Mouse (Mus musculus) heart, embryonic 13.5 days (tissue): ENCODE measurements around the gene Nfib. TPM values are rescaled to one million over a fixed set of nuclear protein-coding genes. Genes with fewer than 3 reads are reported as not detected.

ENCODE experiments used
- ATAC-seq: fragments of 200-750 bp; cut with Nextera tagmentation; 2 replicates; pipeline ENCODE4 v1.8.0; 2017; ENCODE audit warnings: moderate TSS enrichment; ENCODE audit not compliant: insufficient number of reproducible peaks, low FRiP score, low TSS enrichment; ENCODE audit errors: extremely low read depth
- H3K27ac ChIP-seq: fragments of 300-500 bp; sonication (generic); replicated peaks from 2 replicates; pipeline ENCODE4 v1.5.1; 2015; ENCODE audit warnings: moderate library complexity, mild to moderate bottlenecking, inconsistent platforms
- H3K27me3 ChIP-seq: fragments of 300-500 bp; sonication (generic); replicated peaks from 2 replicates; pipeline ENCODE4 v1.6.1; 2015; ENCODE audit warnings: mild to moderate bottlenecking, inconsistent platforms
- H3K36me3 ChIP-seq: fragments of 300-500 bp; sonication (generic); 2 replicates; pipeline ENCODE4 v1.6.1; 2015; ENCODE audit warnings: mild to moderate bottlenecking, inconsistent platforms
- H3K4me1 ChIP-seq: fragments of 300-500 bp; sonication (generic); 2 replicates; pipeline ENCODE4 v1.6.1; 2015; ENCODE audit warnings: inconsistent platforms
- H3K4me2 ChIP-seq: fragments of 300-500 bp; sonication (generic); 2 replicates; pipeline ENCODE4 v1.6.1; 2015; ENCODE audit warnings: inconsistent platforms, mild to moderate bottlenecking, moderate library complexity
- H3K4me3 ChIP-seq: fragments of 300-500 bp; sonication (generic); 2 replicates; pipeline ENCODE4 v1.5.1; 2015; ENCODE audit warnings: moderate library complexity, mild to moderate bottlenecking, inconsistent platforms
- H3K9ac ChIP-seq: fragments of 300-500 bp; sonication (generic); 2 replicates; pipeline ENCODE4 v1.6.1; 2015; ENCODE audit warnings: inconsistent platforms, mild to moderate bottlenecking, moderate library complexity
- H3K9me3 ChIP-seq: fragments of 300-500 bp; sonication (generic); 2 replicates; pipeline ENCODE4 v1.6.1; 2016; ENCODE audit warnings: inconsistent platforms
- WGBS: fragments of 180-500 bp; shearing (Covaris S2); methylation state at CpG from one replicate; pipeline ENCODE4 v1.1.7; 2015; ENCODE audit warnings: mixed read lengths; 5-methylcytosine and 5-hydroxymethylcytosine counted together
- polyA plus RNA-seq: library from polyadenylated mRNA; unstranded; fragments of >200 nt; fragmentation: Nextera tagmentation; extraction: Ambion mirVana; gene quantifications from 2 replicates; pipeline ENCODE4 v1.2.1, GENCODE M21; 2015

Nfib gene
- polyA plus RNA-seq, 1 experiment from 2014 or later, result 53.0 TPM

GRCm38 (mm10) chr4:82549762-82550380 lies 155.7 kb downstream of the Nfib start:
- no peak overlapping the region for H3K9ac ChIP-seq
- H3K4me1 ChIP-seq, result peaks cover 7% of the 10 kb centered on the region
- H3K36me3 ChIP-seq, result peaks cover 14% of the 10 kb centered on the region
- ATAC-seq, result no peak
- no peaks in the 10 kb centered on the region for H3K9me3 ChIP-seq
- H3K27ac ChIP-seq, result no peak overlapping the region
- H3K4me3 ChIP-seq, result no peak overlapping the region
- H3K27me3 ChIP-seq, result no peaks in the 10 kb centered on the region
- WGBS, result 80% methylated on average over 10 of the region's 10 CpGs
- H3K4me2 ChIP-seq, result no peak overlapping the region

- no peak for ATAC-seq
- H3K36me3 ChIP-seq, result peaks cover 14% of the 10 kb centered on the region
- H3K4me3 ChIP-seq, result no peak overlapping the region
- H3K4me1 ChIP-seq, result peaks cover 9% of the 10 kb centered on the region
- no peak overlapping the region for H3K27ac ChIP-seq
- no peaks in the 10 kb centered on the region for H3K9me3 ChIP-seq
- no peaks in the 10 kb centered on the region for H3K27me3 ChIP-seq
- H3K4me2 ChIP-seq, result no peak overlapping the region
- 77% methylated on average over 1 of the region's 1 CpGs for WGBS
- no peak overlapping the region for H3K9ac ChIP-seq
These were observed 157.3 kb downstream of the Nfib start for GRCm38 (mm10) chr4:82548247-82548646.

GRCm38 (mm10) chr4:82543936-82544335 lies 161.6 kb downstream of the Nfib start:
- H3K36me3 ChIP-seq, result peaks cover 14% of the 10 kb centered on the region
- no peak overlapping the region for H3K4me2 ChIP-seq
- no peak for ATAC-seq
- 60% methylated on average over 3 of the region's 3 CpGs for WGBS
- no peaks in the 10 kb centered on the region for H3K9me3 ChIP-seq
- H3K27me3 ChIP-seq, result no peaks in the 10 kb centered on the region
- no peak overlapping the region for H3K27ac ChIP-seq
- peaks cover 41% of the 10 kb centered on the region for H3K4me1 ChIP-seq
- no peak overlapping the region for H3K9ac ChIP-seq
- H3K4me3 ChIP-seq, result no peak overlapping the region

- Histone ChIP-seq H3K27ac (no peak overlapping the region), H3K4me3 (no peak overlapping the region), H3K27me3 (no peaks in the 10 kb centered on the region), H3K9ac (0 out of 2 replicates have a peak overlapping the region, but pooled peaks have one; percentile 5), H3K9me3 (no peaks in the 10 kb centered on the region), H3K36me3 (peaks cover 14% of the 10 kb centered on the region), H3K4me1 (peaks cover 45% of the 10 kb centered on the region), H3K4me2 (no peak overlapping the region)
- 71% methylated on average over 4 of the region's 4 CpGs for WGBS
- no peak for ATAC-seq
These were observed 162.2 kb downstream of the Nfib start for GRCm38 (mm10) chr4:82543398-82543740.

- WGBS, result 58% methylated on average over 10 of the region's 10 CpGs
- Histone ChIP-seq H3K4me2 (no peak overlapping the region), H3K27ac (peak overlapping the region; percentile 34; the same call in 1 of the 2 replicates), H3K36me3 (peaks cover 14% of the 10 kb centered on the region), H3K4me3 (no peak overlapping the region), H3K4me1 (peaks cover 48% of the 10 kb centered on the region), H3K9ac (peak overlapping the region; percentile 55; the same call in 1 of the 2 replicates), H3K9me3 (no peaks in the 10 kb centered on the region), H3K27me3 (no peaks in the 10 kb centered on the region)
- no peak for ATAC-seq
These were observed 162.7 kb downstream of the Nfib start for GRCm38 (mm10) chr4:82542656-82543397.

- H3K9ac ChIP-seq, result peak overlapping the region; percentile 55
- whole genome bisulfite sequencing, result 30% methylated on average over 7 of the region's 7 CpGs
- peaks cover 56% of the 10 kb centered on the region for H3K4me1 ChIP-seq
- no peak for ATAC-seq
- H3K4me2 ChIP-seq, result no peak overlapping the region
- peaks cover 8% of the 10 kb centered on the region for H3K36me3 ChIP-seq
- H3K27me3 ChIP-seq, result no peaks in the 10 kb centered on the region
- no peak overlapping the region for H3K4me3 ChIP-seq
- peak overlapping the region; percentile 34 for H3K27ac ChIP-seq
- H3K9me3 ChIP-seq, result no peaks in the 10 kb centered on the region
These were observed 163.5 kb downstream of the Nfib start for GRCm38 (mm10) chr4:82541894-82542510.

GRCm38 (mm10) chr4:82540466-82540990 lies 165.0 kb downstream of the Nfib start:
- peaks cover 70% of the 10 kb centered on the region for H3K4me1 ChIP-seq
- no peaks in the 10 kb centered on the region for H3K27me3 ChIP-seq
- no peak overlapping the region for H3K4me3 ChIP-seq
- H3K9me3 ChIP-seq, result no peaks in the 10 kb centered on the region
- H3K36me3 ChIP-seq, result no peaks in the 10 kb centered on the region
- WGBS, result 54% methylated on average over 5 of the region's 5 CpGs
- H3K4me2 ChIP-seq, result no peak overlapping the region
- H3K27ac ChIP-seq, result no peak overlapping the region
- H3K9ac ChIP-seq, result no peak overlapping the region
- ATAC-seq, result no peak

GRCm38 (mm10) chr4:82540048-82540410 lies 165.5 kb downstream of the Nfib start:
- Histone ChIP-seq H3K27ac (peak overlapping the region; percentile 36; the same call in 1 of the 2 replicates), H3K4me1 (peaks cover 75% of the 10 kb centered on the region), H3K36me3 (no peaks in the 10 kb centered on the region), H3K9ac (no peak overlapping the region), H3K27me3 (no peaks in the 10 kb centered on the region), H3K9me3 (no peaks in the 10 kb centered on the region), H3K4me3 (no peak overlapping the region), H3K4me2 (peak overlapping the region; percentile 97)
- WGBS, result 52% methylated on average over 2 of the region's 2 CpGs
- ATAC-seq, result no peak

GRCm38 (mm10) chr4:82539406-82540047 lies 166.0 kb downstream of the Nfib start:
- Histone ChIP-seq H3K36me3 (no peaks in the 10 kb centered on the region), H3K4me2 (peak overlapping the region; percentile 97), H3K4me1 (peaks cover 80% of the 10 kb centered on the region), H3K9me3 (no peaks in the 10 kb centered on the region), H3K4me3 (peak overlapping the region; percentile 14; the same call in 1 of the 2 replicates), H3K9ac (peak overlapping the region; percentile 90), H3K27me3 (no peaks in the 10 kb centered on the region), H3K27ac (peak overlapping the region; percentile 36; the same call in 1 of the 2 replicates)
- ATAC-seq, result no peak
- WGBS, result 27% methylated on average over 8 of the region's 8 CpGs

GRCm38 (mm10) chr4:82538815-82539214 lies 166.7 kb downstream of the Nfib start:
- Histone ChIP-seq H3K9ac (peak overlapping the region; percentile 90), H3K27me3 (no peaks in the 10 kb centered on the region), H3K4me1 (peaks cover 88% of the 10 kb centered on the region), H3K36me3 (no peaks in the 10 kb centered on the region), H3K27ac (peak overlapping the region; percentile 76), H3K4me2 (peak overlapping the region; percentile 97), H3K4me3 (peak overlapping the region; percentile 58), H3K9me3 (no peaks in the 10 kb centered on the region)
- WGBS, result 15% methylated on average over 9 of the region's 9 CpGs
- ATAC-seq, result no peak
